Mouse (Mus musculus) hindbrain, embryonic 16.5 days (tissue): ENCODE measurements at regions not wholly inside any gene's neighbourhood (a gene's known extent, or its start where the extent isn't known, plus 50 kb on each side); places are given as distances from the start of the nearest gene placed in this dataset.
A peak's percentile ranks its signal among the peaks of the same experiment; 100 is the strongest.

Experiments used
- ATAC-seq: fragments of 200-750 bp; cut with Nextera tagmentation; 2 replicates; pipeline ENCODE4 v1.8.0; 2017; ENCODE audit warnings: moderate TSS enrichment, moderate library complexity
- H3K27ac ChIP-seq: fragments of 300-500 bp; sonication (generic); 2 replicates; pipeline ENCODE4 v1.5.1; 2014; ENCODE audit warnings: low read depth, mild to moderate bottlenecking, control low read depth, low read length, moderate library complexity
- H3K27me3 ChIP-seq: fragments of 300-500 bp; sonication (generic); replicated peaks from 2 replicates; pipeline ENCODE4 v1.6.1; 2014; ENCODE audit warnings: low read length; ENCODE audit not compliant: control insufficient read depth, insufficient read depth
- H3K36me3 ChIP-seq: fragments of 300-500 bp; sonication (generic); 2 replicates; pipeline ENCODE4 v1.6.1; 2014; ENCODE audit warnings: mild to moderate bottlenecking, low read length, moderate library complexity, mixed read lengths; ENCODE audit not compliant: control insufficient read depth, insufficient read depth
- H3K4me1 ChIP-seq: fragments of 300-500 bp; sonication (generic); 2 replicates; pipeline ENCODE4 v1.6.1; 2014; ENCODE audit warnings: low read depth, low read length; ENCODE audit not compliant: control insufficient read depth, insufficient read depth
- H3K4me2 ChIP-seq: fragments of 300-500 bp; sonication (generic); 2 replicates; pipeline ENCODE4 v1.6.1; 2014; ENCODE audit warnings: mild to moderate bottlenecking, low read length, control low read depth, moderate library complexity
- H3K4me3 ChIP-seq: fragments of 300-500 bp; sonication (generic); 2 replicates; pipeline ENCODE4 v1.5.1; 2014; ENCODE audit warnings: mild to moderate bottlenecking, low read length, control low read depth, moderate library complexity
- H3K9ac ChIP-seq: fragments of 300-500 bp; sonication (generic); 2 replicates; pipeline ENCODE4 v1.6.1; 2014; ENCODE audit warnings: low read depth, mild to moderate bottlenecking, control low read depth, low read length, moderate library complexity
- H3K9me3 ChIP-seq: fragments of 300-500 bp; sonication (generic); 2 replicates; pipeline ENCODE4 v1.6.1; 2014; ENCODE audit warnings: mild to moderate bottlenecking, low read length, moderate library complexity; ENCODE audit not compliant: control insufficient read depth
- WGBS: fragments of 180-500 bp; shearing (Covaris S2); extraction: QIAGEN DNeasy Blood & Tissue Kit; methylation state at CpG from one replicate; pipeline ENCODE4 v1.1.7; 2014; 5-methylcytosine and 5-hydroxymethylcytosine counted together

- no peak overlapping the region for H3K9ac ChIP-seq
- H3K4me1 ChIP-seq: no peaks in the 10 kb centered on the region
- H3K9me3 ChIP-seq: no peaks in the 10 kb centered on the region
- no peaks in the 10 kb centered on the region for H3K27me3 ChIP-seq
- WGBS: 64% methylated on average over 2 of the region's 2 CpGs
- no peak overlapping the region for H3K4me3 ChIP-seq
- no peak overlapping the region for H3K27ac ChIP-seq
- ATAC-seq: no peak
- no peak overlapping the region for H3K4me2 ChIP-seq
- no peaks in the 10 kb centered on the region for H3K36me3 ChIP-seq
These were observed 337.5 kb upstream of the Rarb start for GRCm38 (mm10) chr14:17156402-17156954.

- H3K4me1 ChIP-seq: no peaks in the 10 kb centered on the region
- H3K9ac ChIP-seq: no peak overlapping the region
- no peaks in the 10 kb centered on the region for H3K27me3 ChIP-seq
- no peak overlapping the region for H3K4me2 ChIP-seq
- H3K36me3 ChIP-seq: no peaks in the 10 kb centered on the region
- 88% methylated on average over 1 of the region's 1 CpGs for WGBS
- no peaks in the 10 kb centered on the region for H3K9me3 ChIP-seq
- H3K27ac ChIP-seq: no peak overlapping the region
- H3K4me3 ChIP-seq: no peak overlapping the region
- no peak for ATAC-seq
These were observed 301.7 kb upstream of the Rarb start for GRCm38 (mm10) chr14:17120679-17121078.

GRCm38 (mm10) chr14:17106668-17107067, 287.7 kb upstream of the Rarb start:
- Histone ChIP-seq H3K27me3 (no peaks in the 10 kb centered on the region), H3K27ac (no peak overlapping the region), H3K4me3 (no peak overlapping the region), H3K36me3 (no peaks in the 10 kb centered on the region), H3K4me2 (no peak overlapping the region), H3K4me1 (no peaks in the 10 kb centered on the region), H3K9me3 (no peaks in the 10 kb centered on the region), H3K9ac (no peak overlapping the region)
- 88% methylated on average over 1 of the region's 1 CpGs for WGBS
- ATAC-seq: no peak

- Histone ChIP-seq H3K36me3 (no peaks in the 10 kb centered on the region), H3K27me3 (no peaks in the 10 kb centered on the region), H3K9me3 (no peaks in the 10 kb centered on the region), H3K4me2 (no peak overlapping the region), H3K27ac (no peak overlapping the region), H3K4me3 (no peak overlapping the region), H3K9ac (no peak overlapping the region), H3K4me1 (no peaks in the 10 kb centered on the region)
- ATAC-seq: no peak
These were observed 283.5 kb upstream of the Rarb start for GRCm38 (mm10) chr14:17102486-17102885.

GRCm38 (mm10) chr14:17090573-17090937, 271.6 kb upstream of the Rarb start:
- no peak overlapping the region for H3K4me2 ChIP-seq
- WGBS: 31% methylated on average over 4 of the region's 4 CpGs
- H3K27me3 ChIP-seq: no peaks in the 10 kb centered on the region
- no peak overlapping the region for H3K4me3 ChIP-seq
- H3K9me3 ChIP-seq: no peaks in the 10 kb centered on the region
- ATAC-seq: no peak
- no peaks in the 10 kb centered on the region for H3K36me3 ChIP-seq
- no peak overlapping the region for H3K27ac ChIP-seq
- no peak overlapping the region for H3K9ac ChIP-seq
- H3K4me1 ChIP-seq: no peaks in the 10 kb centered on the region

GRCm38 (mm10) chr14:17089640-17090572, 270.9 kb upstream of the Rarb start:
- peak; percentile 37; the same call in 1 of the 2 replicates for ATAC-seq
- Histone ChIP-seq H3K4me2 (no peak overlapping the region), H3K9ac (no peak overlapping the region), H3K4me3 (no peak overlapping the region), H3K27me3 (no peaks in the 10 kb centered on the region), H3K27ac (no peak overlapping the region), H3K4me1 (no peaks in the 10 kb centered on the region), H3K9me3 (no peaks in the 10 kb centered on the region), H3K36me3 (no peaks in the 10 kb centered on the region)
- WGBS: 21% methylated on average over 3 of the region's 3 CpGs

GRCm38 (mm10) chr14:17089089-17089634, 270.2 kb upstream of the Rarb start:
- Histone ChIP-seq H3K27ac (no peak overlapping the region), H3K27me3 (no peaks in the 10 kb centered on the region), H3K36me3 (no peaks in the 10 kb centered on the region), H3K4me3 (no peak overlapping the region), H3K9ac (no peak overlapping the region), H3K9me3 (no peaks in the 10 kb centered on the region), H3K4me1 (no peaks in the 10 kb centered on the region), H3K4me2 (no peak overlapping the region)
- no peak for ATAC-seq

GRCm38 (mm10) chr14:17087828-17088227, 268.9 kb upstream of the Rarb start:
- no peak overlapping the region for H3K4me3 ChIP-seq
- no peak for ATAC-seq
- no peak overlapping the region for H3K4me2 ChIP-seq
- H3K36me3 ChIP-seq: no peaks in the 10 kb centered on the region
- no peak overlapping the region for H3K9ac ChIP-seq
- H3K4me1 ChIP-seq: no peaks in the 10 kb centered on the region
- H3K27ac ChIP-seq: no peak overlapping the region
- 94% methylated on average over 1 of the region's 1 CpGs for WGBS
- no peaks in the 10 kb centered on the region for H3K27me3 ChIP-seq
- no peaks in the 10 kb centered on the region for H3K9me3 ChIP-seq

GRCm38 (mm10) chr14:17083907-17084306, 265.0 kb upstream of the Rarb start:
- Histone ChIP-seq H3K36me3 (no peaks in the 10 kb centered on the region), H3K9me3 (no peaks in the 10 kb centered on the region), H3K27me3 (no peaks in the 10 kb centered on the region), H3K9ac (no peak overlapping the region), H3K27ac (no peak overlapping the region), H3K4me1 (no peaks in the 10 kb centered on the region), H3K4me2 (no peak overlapping the region), H3K4me3 (no peak overlapping the region)
- no peak for ATAC-seq
- 72% methylated on average over 2 of the region's 2 CpGs for WGBS
